Mouse (Mus musculus): ENCODE results near the gene Tuba1a. TPM values are rescaled to one million over a fixed set of nuclear protein-coding genes. Genes with fewer than 3 reads are reported as not detected.

Gene Tuba1a
- polyA plus RNA-seq, 1 experiment, result 131 TPM

- no peak for DNase-seq
- H3K36me3 ChIP-seq (ENCODE audit: control insufficient read depth, insufficient read depth, low read length), result no peaks in the 10 kb centered on the region
- H3K27ac ChIP-seq (ENCODE audit: insufficient read depth, low read depth, low read length), result 0 out of 2 replicates have a peak overlapping the region, but pooled peaks have one; percentile 2
- no peaks in the 10 kb centered on the region for H3K27me3 ChIP-seq (replicated peaks; ENCODE audit: control insufficient read depth, insufficient read depth, low read length)
- no peak for TF ChIP-seq CTCF (conservative IDR thresholded peaks at IDR 0.05; ENCODE audit: insufficient read depth, insufficient read length, low read depth, low read length)
- H3K4me3 ChIP-seq (ENCODE audit: insufficient read depth, low read depth, low read length), result no peak overlapping the region
- 70% methylated on average over 6 of the region's 6 CpGs for WGBS
- no peaks in the 10 kb centered on the region for H3K4me1 ChIP-seq (ENCODE audit: control insufficient read depth, insufficient read depth, low read length)
These were observed 31.2 kb upstream of the Tuba1a start for GRCm38 (mm10) chr15:98984681-98985080.

- Histone ChIP-seq H3K4me3 (ENCODE audit: insufficient read depth, low read depth, low read length) (no peak overlapping the region), H3K36me3 (ENCODE audit: control insufficient read depth, insufficient read depth, low read length) (no peaks in the 10 kb centered on the region), H3K27me3 (replicated peaks; ENCODE audit: control insufficient read depth, insufficient read depth, low read length) (no peaks in the 10 kb centered on the region), H3K27ac (ENCODE audit: insufficient read depth, low read depth, low read length) (no peak overlapping the region), H3K4me1 (ENCODE audit: control insufficient read depth, insufficient read depth, low read length) (no peaks in the 10 kb centered on the region)
- DNase-seq, result no peak
- TF ChIP-seq CTCF (conservative IDR thresholded peaks at IDR 0.05; ENCODE audit: insufficient read depth, insufficient read length, low read depth, low read length) (no peak), POLR2A (IDR thresholded peaks at IDR 0.05; ENCODE audit: low read depth, low read length) (no peak)
- 83% methylated on average over 16 of the region's 16 CpGs for WGBS
These were observed 30.1 kb upstream of the Tuba1a start for GRCm38 (mm10) chr15:98983431-98984081.

- no peak for DNase-seq
- 87% methylated on average over 6 of the region's 6 CpGs for WGBS
- no peaks in the 10 kb centered on the region for H3K36me3 ChIP-seq (ENCODE audit: control insufficient read depth, insufficient read depth, low read length)
- H3K27me3 ChIP-seq (replicated peaks; ENCODE audit: control insufficient read depth, insufficient read depth, low read length), result no peaks in the 10 kb centered on the region
- no peak overlapping the region for H3K27ac ChIP-seq (ENCODE audit: insufficient read depth, low read depth, low read length)
- no peak for TF ChIP-seq CTCF (conservative IDR thresholded peaks at IDR 0.05; ENCODE audit: insufficient read depth, insufficient read length, low read depth, low read length)
- no peak for TF ChIP-seq POLR2A (IDR thresholded peaks at IDR 0.05; ENCODE audit: low read depth, low read length)
- H3K4me3 ChIP-seq (ENCODE audit: insufficient read depth, low read depth, low read length), result no peak overlapping the region
- peaks cover 8% of the 10 kb centered on the region; the same call in 1 of the 2 replicates for H3K4me1 ChIP-seq (ENCODE audit: control insufficient read depth, insufficient read depth, low read length)
These were observed 28.6 kb upstream of the Tuba1a start for GRCm38 (mm10) chr15:98982100-98982499.

DNA sequence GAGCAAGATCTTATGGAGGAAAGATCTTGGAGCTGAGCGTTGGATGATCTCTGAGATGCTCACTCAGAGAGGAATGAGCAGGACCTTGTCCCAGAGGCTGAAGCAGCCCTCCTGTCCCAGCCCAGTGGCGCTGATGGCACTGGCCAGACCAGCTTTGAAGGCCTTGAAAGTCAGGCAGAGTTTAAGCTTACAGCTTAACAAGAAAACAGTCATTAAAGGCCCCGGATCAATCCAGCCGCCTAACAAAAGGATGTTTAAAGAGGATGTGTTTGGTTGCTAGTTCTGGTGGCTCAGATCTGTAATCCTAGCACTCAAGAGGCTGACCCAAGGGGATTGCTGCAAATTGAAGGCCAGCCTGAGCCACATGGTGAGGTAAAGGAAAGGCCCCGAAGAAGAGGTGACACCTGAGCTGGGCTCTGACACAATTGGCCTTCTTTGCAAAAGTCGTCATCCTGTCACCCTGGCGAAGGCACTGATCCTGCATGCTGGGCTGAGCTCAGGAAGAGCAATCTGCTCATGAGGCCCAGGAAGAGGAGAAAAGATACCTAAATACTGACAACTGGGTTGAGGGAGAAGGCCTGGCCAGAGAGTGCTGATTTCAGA lies 26.6 kb upstream of the Tuba1a start:
- Histone ChIP-seq H3K4me1 (ENCODE audit: control insufficient read depth, insufficient read depth, low read length) (peaks cover 8% of the 10 kb centered on the region; the same call in 1 of the 2 replicates), H3K27ac (ENCODE audit: insufficient read depth, low read depth, low read length) (no peak overlapping the region), H3K27me3 (replicated peaks; ENCODE audit: control insufficient read depth, insufficient read depth, low read length) (no peaks in the 10 kb centered on the region), H3K4me3 (ENCODE audit: insufficient read depth, low read depth, low read length) (no peak overlapping the region), H3K36me3 (ENCODE audit: control insufficient read depth, insufficient read depth, low read length) (no peaks in the 10 kb centered on the region)
- DNase-seq, result no peak
- TF ChIP-seq CTCF (conservative IDR thresholded peaks at IDR 0.05; ENCODE audit: insufficient read depth, insufficient read length, low read depth, low read length) (no peak), POLR2A (IDR thresholded peaks at IDR 0.05; ENCODE audit: low read depth, low read length) (no peak)
- WGBS, result 76% methylated on average over 7 of the region's 7 CpGs

- DNase-seq, result no peak
- Histone ChIP-seq H3K4me3 (ENCODE audit: insufficient read depth, low read depth, low read length) (no peak overlapping the region), H3K4me1 (ENCODE audit: control insufficient read depth, insufficient read depth, low read length) (peaks cover 8% of the 10 kb centered on the region; the same call in 1 of the 2 replicates), H3K27me3 (replicated peaks; ENCODE audit: control insufficient read depth, insufficient read depth, low read length) (no peaks in the 10 kb centered on the region), H3K36me3 (ENCODE audit: control insufficient read depth, insufficient read depth, low read length) (no peaks in the 10 kb centered on the region), H3K27ac (ENCODE audit: insufficient read depth, low read depth, low read length) (no peak overlapping the region)
- TF ChIP-seq CTCF (conservative IDR thresholded peaks at IDR 0.05; ENCODE audit: insufficient read depth, insufficient read length, low read depth, low read length), result no peak
- TF ChIP-seq POLR2A (IDR thresholded peaks at IDR 0.05; ENCODE audit: low read depth, low read length), result no peak
- 71% methylated on average over 20 of the region's 20 CpGs for WGBS
These were observed 25.1 kb upstream of the Tuba1a start for GRCm38 (mm10) chr15:98978409-98979172.

DNA sequence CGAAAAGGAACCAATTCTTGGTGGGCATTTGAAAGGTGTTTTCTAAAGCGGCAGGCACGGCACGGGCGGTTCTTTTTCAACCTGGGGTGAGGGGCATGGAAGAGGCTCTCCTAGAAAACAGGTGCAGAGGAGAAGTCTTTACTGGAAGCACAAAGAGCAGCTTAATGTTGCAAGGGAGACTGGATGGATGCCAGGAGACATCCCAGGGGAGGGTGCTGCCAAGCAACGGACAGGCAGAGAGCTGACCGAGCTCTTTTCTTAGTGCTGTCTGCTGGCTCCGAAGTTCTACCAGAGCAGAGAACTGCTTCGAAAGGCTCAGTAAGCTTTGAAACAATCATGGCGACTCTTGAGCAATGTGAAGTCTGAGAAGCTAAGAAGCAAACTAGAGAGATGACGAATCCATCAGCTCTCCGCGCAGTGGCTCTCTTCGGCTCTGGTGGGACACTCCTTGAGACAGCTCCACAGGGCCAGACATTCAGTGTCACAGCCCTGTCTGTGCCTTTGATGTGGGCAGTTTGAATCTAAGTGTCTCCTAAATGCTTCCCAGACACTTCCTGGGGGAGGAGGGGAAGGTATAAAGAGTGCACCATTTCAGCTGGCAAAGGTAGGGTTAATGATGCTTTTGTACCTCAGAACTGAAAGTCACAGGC lies 24.4 kb upstream of the Tuba1a start:
- 40% methylated on average over 14 of the region's 14 CpGs for WGBS

More for the DNA sequence above, 24.4 kb upstream of the Tuba1a start:
- no peak for TF ChIP-seq CTCF (conservative IDR thresholded peaks at IDR 0.05; ENCODE audit: insufficient read depth, insufficient read length, low read depth, low read length)
- TF ChIP-seq POLR2A (IDR thresholded peaks at IDR 0.05; ENCODE audit: low read depth, low read length), result no peak
- H3K36me3 ChIP-seq (ENCODE audit: control insufficient read depth, insufficient read depth, low read length), result no peaks in the 10 kb centered on the region
- no peaks in the 10 kb centered on the region for H3K27me3 ChIP-seq (replicated peaks; ENCODE audit: control insufficient read depth, insufficient read depth, low read length)
- no peak overlapping the region for H3K4me3 ChIP-seq (ENCODE audit: insufficient read depth, low read depth, low read length)
- peak overlapping the region; percentile 70 for H3K27ac ChIP-seq (ENCODE audit: insufficient read depth, low read depth, low read length)
- H3K4me1 ChIP-seq (ENCODE audit: control insufficient read depth, insufficient read depth, low read length), result peaks cover 8% of the 10 kb centered on the region; the same call in 1 of the 2 replicates
- peak; percentile 95 for DNase-seq
